Mouse (Mus musculus) urinary bladder, postnatal 25 days (tissue): ENCODE data around the gene Cyp4f16.
"Not testable (repeated sequence)": the region's sequence is repeated elsewhere in the genome, so short reads cannot be mapped to it uniquely, and the experiment has no call there.

Source experiments
- DNase-seq: peaks from one replicate; pipeline ENCODE4 v3.0.0; 2022; ENCODE audit warnings: low spot score

Gene Cyp4f16

GRCm38 (mm10) chr17:32536051-32536866 lies at the start of gene Cyp4f16:
Cyp4f16 (plus strand) TSS chr17:32536558.
- DNase-seq: peak; percentile 88

- no peak for DNase-seq
Measured at GRCm38 (mm10) chr17:32492349-32492980, 43.9 kb upstream of the Cyp4f16 start.

DNA sequence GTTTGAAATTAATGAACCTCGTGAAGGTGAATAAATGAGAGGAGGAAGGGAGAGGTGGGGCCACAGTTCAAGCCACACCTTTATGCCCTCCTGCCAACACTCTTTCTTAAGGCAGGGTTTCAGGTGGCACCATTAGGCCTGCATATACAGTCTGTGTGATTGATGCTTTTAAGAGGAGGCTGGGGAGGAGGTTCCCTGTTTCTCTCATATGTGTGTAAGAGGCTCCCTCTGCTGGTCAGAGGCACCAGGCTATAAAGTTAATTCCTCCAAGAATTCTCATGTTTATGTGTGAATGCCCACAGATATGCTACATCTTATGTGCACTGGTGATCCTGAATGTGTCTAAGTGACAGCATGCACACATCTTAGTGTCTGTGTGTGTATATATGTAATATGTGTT lies 41.8 kb upstream of the Cyp4f16 start:
- peak; percentile 58 for DNase-seq

DNA sequence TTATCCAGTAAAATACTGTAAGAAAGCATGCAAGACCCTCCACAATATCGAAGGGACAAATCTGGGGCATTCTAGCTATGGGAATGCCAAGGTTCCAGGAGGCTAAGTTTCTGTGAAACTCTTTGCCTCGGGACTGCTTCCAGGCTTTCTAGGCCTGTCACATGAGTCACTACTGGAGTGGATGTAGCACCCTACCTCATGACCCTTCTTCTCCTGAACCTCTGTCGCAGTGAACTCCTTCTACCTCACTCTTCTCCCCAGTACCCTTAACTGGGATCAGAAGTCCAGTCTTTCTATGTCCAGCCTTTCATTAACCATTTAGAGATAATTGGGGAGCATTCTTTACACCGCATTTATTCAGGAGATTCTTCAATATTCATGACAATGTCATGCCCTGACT lies 35.8 kb upstream of the Cyp4f16 start:
- DNase-seq: not testable (repeated sequence)

- no peak for DNase-seq
Measured at GRCm38 (mm10) chr17:32501051-32501450, 35.3 kb upstream of the Cyp4f16 start.

DNA sequence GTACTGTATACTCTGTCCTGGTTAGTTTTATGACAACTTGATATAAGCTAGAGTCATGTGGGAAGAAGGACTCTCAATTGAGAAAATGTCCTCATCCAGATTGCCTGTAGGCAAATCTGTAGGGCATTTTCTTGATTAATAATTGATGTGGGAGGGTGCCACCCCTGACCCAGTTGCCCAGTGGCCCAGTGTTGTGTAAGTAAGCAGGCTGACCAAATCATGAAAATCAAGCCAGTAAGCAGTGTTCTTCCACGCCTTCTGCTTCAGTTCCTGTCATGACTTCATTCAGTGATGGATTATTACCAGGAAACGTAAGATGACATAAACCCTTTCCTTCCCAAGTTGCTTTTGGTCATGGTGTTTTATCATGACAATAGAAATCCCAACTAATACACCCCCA lies 33.2 kb upstream of the Cyp4f16 start:
- DNase-seq: no peak

DNA sequence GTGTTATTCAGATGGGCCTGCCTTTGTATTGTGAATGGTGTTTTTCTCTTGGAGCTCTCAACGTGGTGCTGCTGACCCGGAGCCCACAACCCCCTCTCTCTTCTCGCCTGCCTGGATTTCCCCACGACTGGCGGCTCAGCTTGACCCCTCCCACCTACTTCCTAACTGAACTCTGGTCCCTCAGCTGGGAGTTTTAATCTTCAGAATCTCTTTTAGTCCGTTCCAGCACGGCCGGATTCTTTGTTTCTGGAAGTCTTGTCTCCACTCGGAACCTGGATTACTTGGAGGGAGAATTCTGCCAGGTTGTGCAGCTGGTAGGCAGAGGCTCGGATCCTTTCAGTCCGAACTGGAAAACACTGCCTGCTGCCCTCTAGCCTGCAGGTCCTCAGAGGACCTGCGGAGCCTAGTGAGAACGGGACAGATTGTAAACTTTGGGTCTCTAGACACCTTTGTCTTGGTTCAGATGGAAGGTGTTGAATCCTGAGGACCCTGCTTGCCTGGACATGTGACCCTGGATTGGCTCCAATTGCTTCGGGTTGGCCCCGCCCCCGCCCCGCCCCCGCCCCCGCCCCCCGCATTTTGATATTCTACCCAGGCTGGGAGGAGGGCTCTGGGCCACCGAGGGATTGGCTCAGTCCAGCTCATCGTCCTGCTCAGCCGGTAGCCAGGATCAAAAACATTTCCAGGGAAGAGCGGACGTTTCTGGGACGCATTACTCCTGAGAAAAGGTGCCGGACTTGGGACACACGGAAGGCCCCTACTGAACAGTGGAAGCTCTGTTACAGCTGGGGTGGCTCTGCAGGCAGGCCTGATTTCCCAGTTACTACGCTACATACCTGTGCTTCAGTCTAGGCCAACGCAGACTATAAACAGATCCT lies 30.3 kb upstream of the Cyp4f16 start, which contains the start of gene Cyp4f17:
Gene Cyp4f17, plus strand, starts transcription at position 200 of the 878 bp plus-strand sequence.
- DNase-seq: peak; percentile 19

DNA sequence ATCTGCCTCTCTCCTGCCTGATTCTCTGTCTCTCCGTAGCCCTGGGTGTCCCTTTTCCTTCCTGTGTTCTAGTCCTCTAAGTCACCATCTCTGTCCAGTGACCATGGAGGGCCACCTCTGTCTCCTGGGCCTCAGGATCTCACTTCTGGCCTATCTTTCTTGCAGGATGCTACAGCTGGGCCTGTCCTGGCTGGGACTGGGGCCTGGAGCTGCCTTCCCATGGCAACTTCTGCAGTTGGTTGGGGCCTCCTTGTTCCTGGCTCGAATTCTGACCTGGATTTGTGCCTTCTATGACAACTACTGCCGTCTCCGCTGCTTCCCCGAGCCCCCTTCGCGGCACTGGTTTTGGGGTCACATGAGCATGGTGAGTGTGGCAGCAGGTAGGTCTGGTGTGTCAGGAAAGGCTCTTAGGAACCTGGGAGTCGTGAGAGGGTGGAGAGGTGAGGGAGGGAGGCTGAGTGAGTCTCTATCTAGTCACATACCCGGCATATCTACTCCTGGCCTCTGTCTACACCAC lies 29.6 kb upstream of the Cyp4f16 start:
- DNase-seq: no peak

GRCm38 (mm10) chr17:32516126-32516525 lies 20.2 kb upstream of the Cyp4f16 start:
- no peak for DNase-seq

DNA sequence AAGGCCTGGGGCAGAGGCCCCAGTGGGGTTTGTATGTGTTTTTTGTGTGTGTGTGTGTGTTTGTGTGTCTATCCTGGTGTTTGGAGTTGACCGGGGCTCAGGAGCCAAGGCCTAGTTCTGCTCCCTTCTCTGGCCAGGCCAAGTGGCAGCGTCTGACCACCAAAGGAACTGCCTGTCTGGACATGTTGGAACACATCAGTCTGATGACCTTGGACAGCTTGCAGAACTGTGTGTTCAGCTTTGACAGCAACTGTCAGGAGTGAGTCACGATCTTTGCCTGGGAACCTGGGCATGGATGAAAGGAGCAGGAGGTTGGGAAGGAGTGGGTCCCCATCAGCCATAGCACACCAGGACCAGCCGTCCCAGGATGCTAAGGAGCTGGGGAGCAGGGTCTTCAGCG lies 14.4 kb upstream of the Cyp4f16 start:
- DNase-seq: no peak

DNA sequence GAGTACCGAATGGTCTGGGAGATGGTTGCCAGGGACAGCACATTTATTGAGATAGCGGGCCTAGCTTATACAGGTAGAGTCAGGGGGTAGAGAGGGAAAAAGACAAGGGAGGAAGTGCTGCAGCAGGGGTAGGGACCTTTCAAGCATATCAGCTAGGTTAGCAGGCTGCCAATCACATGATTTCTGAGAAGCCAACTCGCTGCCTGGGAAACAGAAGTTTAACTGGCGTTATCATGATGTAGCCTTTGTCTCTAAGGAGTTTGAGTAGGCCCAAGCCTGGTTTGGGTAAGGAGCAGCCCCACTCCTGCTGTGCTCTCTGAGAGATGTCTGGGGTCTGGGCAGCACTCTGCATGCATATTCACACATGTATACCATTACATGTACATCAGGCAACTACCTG lies 14.0 kb upstream of the Cyp4f16 start:
- no peak for DNase-seq

- no peak for DNase-seq
Measured at GRCm38 (mm10) chr17:32522816-32523215, 13.5 kb upstream of the Cyp4f16 start.

DNA sequence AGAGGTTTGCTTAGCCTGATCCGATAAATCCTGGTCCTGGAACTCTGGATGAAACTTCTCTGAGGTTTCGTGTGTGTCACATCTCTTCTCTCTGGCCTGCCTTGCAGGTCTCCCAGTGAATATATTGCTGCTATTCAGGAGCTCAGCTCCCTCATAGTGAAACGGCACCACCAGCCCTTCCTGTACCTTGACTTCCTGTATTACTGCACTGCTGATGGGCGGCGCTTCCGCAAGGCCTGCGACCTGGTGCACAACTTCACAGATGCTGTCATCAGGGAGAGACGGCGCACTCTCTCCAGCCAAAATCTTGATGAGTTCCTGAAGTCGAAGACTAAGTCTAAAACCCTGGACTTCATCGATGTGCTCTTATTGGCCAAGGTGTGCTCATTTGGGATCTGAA lies 12.5 kb upstream of the Cyp4f16 start:
- no peak for DNase-seq

DNA sequence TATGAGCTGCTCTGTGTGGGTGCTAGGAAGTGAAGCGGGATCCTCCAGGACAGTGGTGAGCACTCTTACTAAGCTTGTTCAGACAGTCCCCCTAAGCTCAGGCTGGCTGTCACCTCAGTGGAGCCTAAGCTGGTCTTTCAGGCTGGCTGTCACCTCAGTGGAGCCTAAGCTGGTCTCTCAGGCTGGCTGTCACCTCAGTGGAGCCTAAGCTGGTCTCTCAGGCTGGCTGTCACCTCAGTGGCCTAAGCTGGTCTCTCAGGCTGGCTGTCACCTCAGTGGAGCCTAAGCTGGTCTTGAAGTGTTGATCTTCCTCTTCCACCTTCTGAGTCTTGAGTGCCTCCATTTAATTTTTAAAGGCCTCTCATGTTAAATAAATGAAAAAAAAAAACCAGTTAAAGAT lies 10.0 kb upstream of the Cyp4f16 start:
- DNase-seq: not testable (repeated sequence)

GRCm38 (mm10) chr17:32527748-32528147 lies 8.6 kb upstream of the Cyp4f16 start:
- no peak for DNase-seq

- DNase-seq: peak; percentile 77
Measured at GRCm38 (mm10) chr17:32528408-32529337, 7.7 kb upstream of the Cyp4f16 start.

DNA sequence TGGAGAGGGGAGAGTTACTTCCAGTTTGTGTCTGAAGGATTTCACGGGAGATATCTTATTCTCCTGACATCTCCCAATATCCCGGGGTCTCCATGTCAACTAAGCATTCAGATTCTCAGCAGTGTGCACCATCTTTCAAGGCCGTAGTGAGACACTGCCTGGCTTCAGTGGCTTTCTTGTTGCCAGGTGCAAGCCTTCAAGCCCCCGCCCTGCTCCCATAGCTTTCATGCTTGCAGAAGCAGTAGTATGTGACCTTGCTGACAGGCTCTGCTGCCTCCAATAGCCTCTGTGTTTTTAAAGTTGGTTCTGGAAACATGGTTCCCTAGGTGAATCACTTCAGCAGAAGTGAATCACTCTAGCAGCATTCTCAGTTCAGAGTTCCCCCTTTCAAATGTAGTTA lies 4.0 kb upstream of the Cyp4f16 start:
- DNase-seq: not testable (repeated sequence)

DNA sequence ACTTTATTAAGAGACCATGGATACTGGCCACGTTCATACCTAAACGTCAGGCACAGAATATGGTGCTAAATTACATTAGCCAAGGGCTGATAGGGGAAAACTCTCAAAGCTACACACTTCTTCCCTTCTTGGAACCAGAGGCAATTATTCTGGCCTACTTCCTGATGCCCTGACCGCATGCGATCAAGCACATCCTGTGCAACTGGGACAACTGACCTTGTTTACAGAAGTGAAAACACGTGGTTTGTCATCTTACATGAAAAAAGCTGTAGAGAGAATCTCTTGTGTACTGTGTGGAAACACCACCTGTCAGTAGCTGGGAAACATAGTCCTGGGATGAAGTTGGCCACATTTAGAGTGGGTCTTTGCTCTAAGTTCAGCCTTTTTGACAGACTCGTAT lies 2.3 kb upstream of the Cyp4f16 start:
- no peak for DNase-seq

DNA sequence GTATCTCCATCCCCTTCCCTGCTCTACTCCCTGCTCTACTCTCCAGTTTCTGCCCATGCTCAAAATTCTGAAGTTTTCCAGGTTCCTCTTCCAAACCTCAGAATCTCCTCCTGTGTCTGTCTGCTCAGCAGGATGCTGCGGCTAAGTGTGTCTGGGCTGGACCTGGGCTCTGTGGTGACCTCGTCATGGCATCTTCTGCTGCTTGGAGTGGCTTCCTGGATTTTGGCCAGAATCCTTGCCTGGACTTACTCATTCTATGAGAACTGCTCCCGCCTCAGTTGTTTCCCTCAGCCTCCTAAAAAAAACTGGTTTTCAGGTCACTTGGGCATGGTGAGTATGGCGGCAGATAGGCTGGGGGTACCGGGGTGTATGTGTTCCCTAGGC lies 501 bp downstream of the Cyp4f16 start:
- no peak for DNase-seq

GRCm38 (mm10) chr17:32544792-32545191 lies 8.4 kb downstream of the Cyp4f16 start:
- DNase-seq: not testable (repeated sequence)

DNA sequence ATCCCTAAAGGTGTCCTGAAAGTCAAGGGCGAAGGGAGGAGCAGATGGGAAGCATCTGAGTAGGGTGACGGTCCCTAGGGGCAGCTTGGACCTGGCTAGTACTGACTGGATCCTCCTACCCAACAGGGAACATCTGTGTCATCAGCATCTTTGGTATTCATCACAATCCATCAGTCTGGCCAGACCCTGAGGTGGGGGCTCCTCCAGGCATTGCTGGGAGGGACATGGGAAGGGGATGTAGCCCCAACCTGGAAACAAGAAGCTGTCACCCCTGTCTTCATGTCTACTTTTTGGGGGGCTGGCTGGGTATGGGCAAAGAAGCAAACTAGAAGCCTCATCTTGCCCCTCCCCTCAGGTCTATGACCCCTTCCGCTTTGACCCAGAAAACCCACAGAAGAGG lies 14.0 kb downstream of the Cyp4f16 start:
- not testable (repeated sequence) for DNase-seq
